Mouse (Mus musculus): ENCODE data around the gene Zfp983. TPM values are rescaled to one million over a fixed set of nuclear protein-coding genes. Genes with fewer than 3 reads are reported as not detected.
"Not testable (repeated sequence)": the region's sequence is repeated elsewhere in the genome, so short reads cannot be mapped to it uniquely, and the experiment has no call there.

Gene Zfp983
- 10 to 100 TPM; 15.5 to 16.9 TPM for total RNA-seq (2021)

DNA sequence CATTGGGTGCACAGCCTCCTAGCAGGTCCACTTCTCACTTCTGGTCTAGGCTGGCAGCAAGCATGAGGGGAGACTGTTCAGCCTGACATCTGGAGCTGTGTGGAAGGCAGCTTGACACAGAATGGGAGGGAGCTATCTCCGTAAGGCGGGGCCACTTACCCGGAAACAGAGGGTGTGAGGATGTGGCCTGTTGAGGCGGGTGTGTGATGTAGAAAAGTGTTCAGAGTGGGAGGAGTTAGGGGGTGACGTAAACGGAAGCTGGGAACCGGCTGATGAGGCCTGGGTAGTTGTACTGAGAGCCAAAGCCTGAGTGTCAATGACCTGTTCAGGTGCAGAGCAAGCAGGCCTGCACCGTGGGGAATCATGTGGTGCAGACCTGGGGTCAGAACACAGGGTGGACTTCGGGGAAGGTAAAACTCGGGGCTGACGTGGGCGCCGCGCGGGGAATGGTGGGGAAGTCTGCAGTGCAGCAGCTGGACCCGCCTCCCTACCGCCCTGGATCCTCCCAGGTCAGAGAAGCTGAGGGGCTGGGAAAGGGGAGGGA is at the start of gene Zfp983:
Gene Zfp983, plus strand, starts transcription at position 261 of the 544 bp plus-strand sequence.
- intact Hi-C loops (cut with DNase I): not testable (repeated sequence)
- peak; percentile 64 for DNase-seq

DNA sequence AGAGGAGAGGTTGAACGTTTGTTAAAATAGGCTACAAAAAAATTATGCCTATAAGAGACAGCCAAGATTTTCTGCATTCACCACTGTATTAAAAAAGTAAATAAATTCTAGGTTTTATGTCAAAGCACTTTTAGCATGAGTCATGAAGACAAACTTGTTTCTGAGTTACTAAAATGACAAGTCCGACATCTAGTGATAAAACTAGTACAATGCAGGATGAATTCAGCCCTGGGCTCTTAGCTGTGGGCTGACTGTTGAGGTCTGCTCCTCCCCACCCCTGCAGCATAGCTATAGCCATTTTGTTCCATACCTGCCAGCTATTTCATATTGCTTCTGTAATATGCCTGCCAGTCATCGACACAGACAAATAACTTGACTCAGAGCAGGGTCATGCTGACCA is 34.1 kb upstream of the Zfp983 start:
- intact Hi-C loops (cut with DNase I): no loop called here
- no peak for DNase-seq

DNA sequence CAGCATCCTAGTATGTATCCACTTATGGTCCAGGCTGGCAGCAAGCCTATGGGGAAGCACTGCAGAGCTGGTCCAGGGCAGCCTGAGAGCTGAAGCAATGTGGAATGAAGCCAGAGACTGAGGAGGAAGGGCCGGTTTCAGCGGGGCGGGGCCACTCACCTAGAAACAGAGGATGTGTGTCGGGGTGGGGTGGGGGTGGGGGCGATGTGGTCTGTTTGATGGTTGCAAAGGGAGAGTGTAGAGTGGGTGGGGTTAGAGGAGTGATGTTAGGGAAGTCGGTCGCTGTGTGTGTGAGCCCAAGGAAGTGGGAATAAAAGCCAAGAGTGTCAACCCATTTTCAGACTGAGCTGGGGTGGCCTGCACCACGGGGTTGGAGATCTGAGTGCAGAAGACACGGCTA is 33.1 kb upstream of the Zfp983 start:
- intact Hi-C loops (cut with DNase I): no loop called here
- DNase-seq: no peak

DNA sequence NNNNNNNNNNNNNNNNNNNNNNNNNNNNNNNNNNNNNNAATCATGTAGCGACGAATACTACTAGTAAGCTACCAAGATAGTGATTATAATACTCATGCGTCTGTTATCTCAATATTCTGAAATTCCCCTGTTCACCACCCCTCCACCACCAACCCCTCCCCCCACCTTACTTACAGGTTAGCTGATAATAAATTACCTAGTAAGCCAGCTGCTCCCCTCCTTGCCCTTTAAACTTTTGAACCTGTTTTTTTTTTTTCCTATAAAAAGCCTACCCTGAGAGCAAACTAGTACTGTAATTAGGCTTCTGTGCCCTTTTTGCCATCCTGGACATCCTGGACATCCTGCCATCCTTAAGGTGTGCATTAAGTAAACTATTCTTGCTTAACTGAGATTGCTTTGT is 26.8 kb upstream of the Zfp983 start:
- no peak for DNase-seq
- intact Hi-C loops (cut with DNase I): no loop called here

DNA sequence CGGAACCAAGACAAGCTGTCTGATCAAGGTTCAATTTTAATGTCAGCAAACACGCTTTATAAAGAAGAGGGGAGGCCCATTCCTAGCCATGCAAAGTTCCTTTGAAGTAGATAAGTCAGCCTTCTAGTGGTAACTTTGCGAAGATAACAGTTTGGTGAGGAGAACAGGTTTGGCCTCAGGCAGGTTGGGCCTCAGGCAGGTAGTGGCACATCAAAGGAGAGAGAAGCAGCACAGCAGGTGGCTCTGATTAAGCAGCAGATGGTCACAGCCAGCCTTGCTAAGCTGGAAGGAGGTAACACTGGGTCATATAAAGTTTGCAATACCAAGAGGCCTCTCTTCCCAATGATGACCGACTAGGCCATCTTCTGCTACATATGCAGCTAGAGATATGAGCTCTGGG is 14.7 kb upstream of the Zfp983 start:
- intact Hi-C loops (cut with DNase I); DNase-seq: not testable (repeated sequence)

DNA sequence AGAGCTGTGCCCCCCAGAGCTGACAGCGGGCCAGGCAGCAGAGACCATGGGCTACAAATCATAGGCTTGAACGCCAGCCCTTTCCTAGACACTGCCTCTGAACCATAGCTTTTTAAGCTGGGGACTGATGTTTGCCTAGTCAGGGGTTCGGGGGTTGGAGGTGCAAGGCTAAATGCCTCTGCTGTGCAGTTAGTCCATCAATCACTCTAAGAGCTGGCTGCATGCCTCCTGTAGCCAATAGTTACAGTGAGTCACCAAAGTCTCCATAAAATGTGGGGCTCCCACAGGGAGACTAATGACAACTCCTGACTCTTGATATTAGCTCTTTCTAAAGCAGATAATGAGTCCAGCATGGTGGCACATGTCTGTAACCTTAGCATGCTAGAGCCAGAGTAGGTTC is 1.6 kb upstream of the Zfp983 start:
- no peak for DNase-seq
- intact Hi-C loops (cut with DNase I): loop anchor here (1.0 kb wide), 1 partner anchor 30 kb away; no protein-coding TSS in a partner anchor

DNA sequence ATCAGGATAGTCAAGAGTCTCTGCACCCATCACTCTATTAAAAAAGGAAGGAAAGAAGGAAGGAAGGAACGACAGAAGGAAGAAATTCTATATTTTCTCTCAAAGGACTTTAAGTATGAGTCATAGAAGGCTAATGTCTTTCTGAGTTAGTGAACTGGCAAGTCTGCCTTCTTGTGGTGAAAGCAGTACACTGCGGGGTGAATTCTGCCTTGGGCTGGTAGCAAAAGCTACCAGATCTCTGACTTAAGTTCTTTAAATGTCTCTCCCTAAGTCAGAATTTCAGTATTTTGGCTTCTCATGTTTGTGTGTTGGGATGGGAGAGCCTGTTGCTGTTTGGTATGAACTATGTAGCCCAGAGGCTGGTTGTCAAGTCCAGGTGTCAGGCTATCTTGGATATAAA is 488 bp upstream of the Zfp983 start:
- DNase-seq: peak; percentile 4
- intact Hi-C loops (cut with DNase I): no loop called here

DNA sequence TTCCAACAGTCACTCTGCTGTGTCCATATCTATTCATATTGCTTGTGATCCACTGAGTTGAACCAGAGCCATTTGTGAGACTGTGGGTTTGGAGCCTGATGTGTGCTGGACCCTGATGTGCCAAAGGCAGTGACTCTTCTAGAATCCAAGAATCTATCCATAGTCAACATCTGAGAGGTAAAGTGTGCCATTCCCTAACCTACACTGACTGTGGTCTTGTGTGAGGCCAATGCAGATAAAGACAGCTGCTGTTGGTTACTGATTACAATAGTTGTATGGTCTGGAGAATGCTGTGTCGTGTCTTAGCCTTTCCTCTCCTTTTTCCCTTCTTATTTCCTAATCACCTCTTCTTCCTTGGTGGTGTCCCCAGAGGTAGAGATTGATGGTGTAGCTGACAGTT is 28.4 kb downstream of the Zfp983 start:
- not testable (repeated sequence) for DNase-seq
- intact Hi-C loops (cut with DNase I): loop anchor here (1.0 kb wide), 1 partner anchor 31 kb away; no protein-coding TSS in a partner anchor

DNA sequence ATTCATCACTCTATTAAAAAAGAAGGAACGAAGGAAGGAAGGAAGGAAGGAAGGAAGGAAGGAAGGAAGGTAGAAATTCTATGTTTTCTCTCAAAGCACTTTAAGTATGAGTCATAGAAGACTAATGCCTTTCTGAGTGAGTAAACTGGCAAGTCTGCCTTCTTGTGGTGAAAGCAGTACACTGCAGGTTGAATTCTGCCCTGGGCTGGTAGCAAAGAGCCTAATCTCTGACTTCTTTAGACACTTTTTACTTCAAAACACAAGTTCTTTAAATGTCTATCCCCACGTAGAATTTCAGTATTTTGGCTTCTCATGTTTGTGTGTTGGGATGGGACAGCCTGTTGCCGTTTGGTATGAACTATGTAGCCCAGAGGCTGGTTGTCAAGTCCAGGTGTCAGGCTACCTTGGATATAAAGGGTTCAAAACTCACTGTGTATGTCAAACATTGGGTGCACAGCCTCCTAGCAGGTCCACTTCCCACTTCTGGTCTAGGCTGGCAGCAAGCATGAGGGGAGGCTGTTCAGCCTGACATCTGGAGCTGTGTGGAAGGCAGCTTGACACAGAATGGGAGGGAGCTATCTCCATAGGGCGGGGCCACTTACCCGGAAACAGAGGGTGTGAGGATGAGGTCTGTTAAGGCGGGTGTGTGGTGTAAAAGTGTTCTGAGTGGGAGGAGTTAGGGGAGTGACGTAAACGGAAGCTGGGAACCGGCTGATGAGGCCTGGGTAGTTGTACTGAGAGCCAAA is 29.0 kb downstream of the Zfp983 start:
- intact Hi-C loops (cut with DNase I): no loop called here
- DNase-seq: peak; percentile 75

DNA sequence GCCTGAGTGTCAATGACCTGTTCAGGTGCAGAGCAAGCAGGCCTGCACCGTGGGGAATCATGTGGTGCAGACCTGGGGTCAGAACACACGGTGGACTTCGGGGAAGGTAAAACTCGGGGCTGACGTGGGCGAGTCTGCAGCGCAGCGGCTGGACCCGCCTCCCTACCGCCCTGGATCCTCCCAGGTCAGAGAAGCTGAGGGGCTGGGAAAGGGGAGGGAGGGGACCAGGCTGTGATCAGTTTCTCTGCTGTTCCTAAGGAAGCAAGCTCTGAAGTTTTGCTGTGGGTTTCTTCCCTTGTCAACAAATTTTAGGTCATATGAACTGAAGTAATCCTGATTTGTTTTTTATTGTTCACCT is 29.6 kb downstream of the Zfp983 start:
- DNase-seq; intact Hi-C loops (cut with DNase I): not testable (repeated sequence)

DNA sequence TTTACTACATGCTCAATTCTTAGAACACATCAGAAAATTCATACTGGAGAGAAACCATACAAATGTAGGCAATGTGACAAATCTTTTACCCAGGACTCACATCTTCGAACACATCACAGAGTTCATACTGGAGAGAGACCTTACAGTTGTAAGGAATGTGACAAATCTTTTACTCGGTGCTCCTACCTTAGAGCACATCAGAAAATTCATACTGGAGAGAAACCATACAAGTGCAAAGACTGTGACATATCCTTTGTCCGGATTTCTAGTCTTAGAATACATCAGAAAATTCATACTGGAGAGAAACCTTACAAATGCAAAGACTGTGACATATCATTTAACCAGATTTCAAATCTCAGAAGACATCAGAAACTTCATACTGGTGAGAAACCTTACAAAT is 41.1 kb downstream of the Zfp983 start, which contains the start of gene Gm10226:
Gene Gm10226, plus strand, starts transcription at position 301 of the 400 bp plus-strand sequence.
- intact Hi-C loops (cut with DNase I): no loop called here
- no peak for DNase-seq

DNA sequence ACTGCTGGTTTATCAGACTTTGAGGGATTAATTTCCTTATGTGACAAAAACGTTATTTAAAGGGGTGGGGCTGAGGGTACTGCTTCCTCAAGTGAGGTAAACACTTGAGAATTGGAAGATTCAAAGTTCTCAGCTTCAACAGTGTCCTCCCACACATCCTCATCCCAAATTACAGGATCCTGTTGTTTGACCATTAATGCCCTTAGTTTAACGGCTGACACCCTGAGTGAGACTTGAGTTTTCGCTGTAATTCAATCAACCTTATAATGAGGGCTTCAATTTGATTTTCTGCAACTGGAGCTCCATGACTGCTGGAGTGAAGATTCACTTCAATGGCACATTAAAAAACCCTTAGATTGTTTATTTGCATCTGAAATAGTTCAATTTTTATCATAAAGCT is 42.9 kb downstream of the Zfp983 start:
- DNase-seq: no peak
- intact Hi-C loops (cut with DNase I): no loop called here

DNA sequence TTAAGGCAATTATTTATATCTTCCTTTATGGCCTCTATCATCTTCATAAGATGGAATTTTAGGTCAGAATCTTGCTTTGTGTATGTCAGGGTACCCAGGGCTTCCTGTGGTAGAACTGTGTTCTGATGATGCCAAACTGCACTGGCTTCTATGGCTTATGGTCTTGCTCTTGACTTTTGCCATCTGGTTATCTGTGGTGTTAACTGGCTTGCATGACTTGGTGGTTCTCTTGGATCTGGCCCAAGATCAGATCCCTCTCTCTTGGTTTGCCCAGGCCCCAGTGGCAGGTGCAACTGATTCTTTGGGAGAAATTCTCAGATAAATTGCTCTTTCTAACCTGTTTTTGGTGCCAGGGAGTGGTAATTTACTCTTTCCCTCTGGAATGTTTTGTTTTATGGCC is 45.6 kb downstream of the Zfp983 start:
- DNase-seq: no peak
- intact Hi-C loops (cut with DNase I): no loop called here

DNA sequence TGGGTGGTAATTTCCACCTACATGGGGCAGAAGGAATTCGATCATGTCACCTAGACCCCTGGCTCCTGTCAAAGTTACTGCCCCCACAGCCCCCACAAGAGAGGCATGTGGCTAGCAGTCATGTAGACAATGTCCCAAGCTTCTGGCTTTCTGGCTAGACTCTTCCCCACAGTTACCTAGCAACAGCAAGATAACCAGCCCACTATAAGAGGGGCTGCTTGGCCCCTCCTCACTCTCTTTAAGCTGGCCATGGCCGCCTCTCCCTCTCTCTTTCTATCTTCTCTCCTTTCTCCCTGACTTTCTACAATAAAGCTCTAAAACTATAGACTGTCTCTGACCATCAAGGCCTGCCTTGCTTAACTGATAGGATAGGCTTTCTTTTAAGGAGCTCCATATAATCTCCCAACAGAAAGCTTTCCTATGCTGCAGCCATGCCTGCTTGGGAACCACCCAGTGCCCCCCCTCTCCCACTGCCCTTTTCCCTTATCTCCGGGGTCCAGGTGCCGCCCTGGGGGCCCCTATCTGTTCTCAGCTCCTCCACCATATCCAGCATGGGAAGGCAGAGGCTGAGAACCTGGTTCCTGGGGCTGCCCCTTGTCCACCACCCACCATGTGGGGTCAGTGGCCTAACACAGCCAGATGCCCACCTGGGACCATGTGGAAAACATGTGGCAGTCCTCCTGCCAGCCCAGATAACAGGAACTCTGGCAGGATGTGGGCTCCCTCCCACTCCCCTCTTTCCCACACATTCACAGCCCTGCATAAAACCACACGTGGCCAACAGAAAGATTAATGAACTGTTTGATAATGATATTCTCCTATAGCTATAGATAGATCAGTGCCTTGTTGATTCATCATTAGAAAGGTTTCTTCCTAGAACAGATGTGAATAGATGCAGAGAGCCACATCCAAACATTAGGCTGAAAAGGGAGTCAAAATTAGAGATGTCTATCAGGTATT is 52.1 kb downstream of the Zfp983 start:
- no peak for DNase-seq
- intact Hi-C loops (cut with DNase I): no loop called here

DNA sequence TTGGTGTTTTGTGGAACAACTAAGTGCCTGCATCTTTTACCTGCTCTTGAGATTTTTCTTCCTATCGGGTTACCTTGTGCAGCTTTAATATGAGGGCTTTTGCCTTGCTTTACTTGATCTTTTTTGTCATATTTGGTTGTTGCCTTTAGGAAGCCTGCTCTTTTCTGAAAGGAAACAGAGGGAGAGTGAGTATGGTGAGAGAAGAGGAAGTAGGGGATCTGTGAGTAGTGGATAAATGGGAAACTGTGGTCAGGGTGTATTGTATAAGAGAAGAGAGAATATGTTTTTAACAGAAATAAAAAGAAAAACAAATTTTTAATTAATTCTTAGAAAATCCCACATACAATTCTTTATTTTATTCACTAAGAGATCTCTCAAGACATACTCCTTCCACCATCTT is 53.0 kb downstream of the Zfp983 start:
- no peak for DNase-seq
- intact Hi-C loops (cut with DNase I): no loop called here

DNA sequence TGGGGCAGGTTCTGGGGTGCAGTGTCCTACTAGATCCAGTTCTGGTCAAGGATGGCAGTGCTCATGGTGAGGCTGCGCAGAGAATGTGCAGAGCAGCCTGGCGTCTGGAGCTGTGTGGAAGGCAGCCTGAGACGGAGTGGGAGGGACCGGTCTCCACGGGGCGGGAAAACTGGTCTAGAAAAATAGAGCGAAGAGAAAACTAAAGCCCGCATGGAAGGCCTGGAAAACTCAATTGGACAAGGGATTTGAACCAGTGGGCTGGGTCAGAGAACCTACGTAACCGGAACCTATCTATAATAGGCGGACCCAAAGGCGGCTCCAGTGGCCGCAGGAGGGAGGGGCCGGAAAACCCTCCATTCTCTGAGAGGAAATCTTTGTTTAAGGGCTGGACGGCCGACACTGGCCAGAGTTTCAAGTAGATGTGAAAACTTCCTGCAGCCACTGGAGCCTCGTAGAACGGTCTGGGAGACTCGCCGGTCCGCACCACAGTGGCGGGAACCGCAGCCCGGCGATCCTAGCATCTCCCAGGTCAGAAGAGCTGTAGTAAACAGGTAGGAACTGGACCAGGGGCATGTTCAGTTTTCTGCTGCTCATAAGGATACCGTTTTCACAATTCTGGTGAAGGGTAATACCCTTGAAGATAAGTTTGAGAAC is 57.0 kb downstream of the Zfp983 start, which contains the start of gene Zfp760:
Gene Zfp760, plus strand, starts transcription at position 399 of the 654 bp plus-strand sequence.
- intact Hi-C loops (cut with DNase I): no loop called here
- DNase-seq: peak; percentile 81

DNA sequence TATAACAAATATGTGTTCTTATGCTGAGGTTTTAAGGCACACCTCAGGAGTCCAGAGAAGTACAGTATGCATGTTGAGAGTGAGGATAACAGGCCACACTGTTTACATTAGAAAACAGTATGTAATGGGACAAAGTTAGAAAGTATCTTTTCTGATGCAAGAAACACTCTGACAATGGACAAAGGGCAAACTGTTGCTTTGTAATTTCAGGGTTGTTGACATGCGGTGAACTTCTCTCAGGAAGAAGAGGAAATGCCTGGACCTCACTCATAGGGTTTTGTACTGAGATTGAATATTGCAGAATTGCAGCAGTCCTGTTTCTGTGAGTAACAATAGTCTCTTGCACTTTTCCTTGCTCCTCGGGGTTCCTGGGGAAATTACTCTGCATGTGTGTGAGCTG is 58.0 kb downstream of the Zfp983 start:
- intact Hi-C loops (cut with DNase I): no loop called here

More for the DNA sequence above, 58.0 kb downstream of the Zfp983 start:
- DNase-seq: no peak
